Mouse (Mus musculus) left cerebral cortex, postnatal 36 days (tissue): ENCODE measurements at regions not wholly inside any gene's neighbourhood (a gene's known extent, or its start where the extent isn't known, plus 50 kb on each side); places are given as distances from the start of the nearest gene placed in this dataset.

Experiments
- DNase-seq, 2 experiments: peaks; one replicate each; pipeline ENCODE4 v3.0.0; 2021 to 2022; ENCODE audit warnings: low spot score in 2 of 2, mixed read lengths in 1 of 2
- intact Hi-C: fragments of 180-260 bp; cut with DNase I; formaldehyde crosslinking; loops from one replicate; pipeline ENCODE4 v1.15.1; 2025

DNA sequence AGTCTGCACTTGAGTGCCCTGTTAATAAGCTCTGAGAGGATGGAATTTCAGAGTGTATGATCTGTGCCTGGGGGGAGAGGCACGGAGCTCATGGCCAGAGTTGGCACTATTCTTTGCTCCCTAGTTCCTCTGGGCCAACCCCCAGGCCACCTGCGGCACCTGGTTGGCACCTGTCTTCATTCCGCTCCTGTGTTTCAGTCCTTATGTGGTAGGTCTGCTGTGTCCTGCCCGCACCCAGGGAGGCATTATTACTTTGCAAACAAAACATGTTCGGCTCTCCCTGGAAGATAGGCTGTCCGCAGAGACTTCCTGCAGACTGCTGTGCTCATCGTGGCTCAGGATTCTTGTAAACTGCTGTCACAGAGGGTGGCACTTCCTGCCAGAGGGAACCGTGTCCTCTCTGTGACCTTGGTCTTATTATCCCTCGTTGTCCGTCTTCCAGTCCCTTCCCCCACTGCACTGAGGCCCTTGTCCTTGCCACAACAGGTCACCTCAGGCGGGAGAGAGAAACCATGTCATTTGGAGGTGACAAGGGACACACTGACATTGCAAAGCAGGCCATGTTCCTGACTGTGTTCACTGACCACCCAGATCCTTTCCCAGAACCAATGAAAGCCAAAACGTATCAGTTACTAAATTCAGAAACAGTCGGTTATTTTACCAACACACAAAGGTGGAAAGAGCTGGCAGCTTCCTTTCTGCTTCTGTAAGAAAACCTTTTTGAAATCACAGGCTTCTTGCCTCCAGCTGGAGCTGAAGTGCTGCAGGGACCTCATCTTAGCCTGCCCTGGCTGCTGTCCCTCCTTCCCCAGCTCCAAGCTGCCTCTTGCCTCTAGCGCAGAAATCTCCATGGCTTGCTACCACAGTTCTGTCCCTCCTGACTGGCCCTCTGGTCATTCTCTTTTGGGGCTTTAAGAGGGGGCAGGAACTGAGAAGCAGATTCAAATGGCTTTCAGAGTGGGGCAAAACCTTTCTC lies 777.0 kb upstream of the Car8 start:
- intact Hi-C loops = no loop called here
- no peak for DNase-seq

DNA sequence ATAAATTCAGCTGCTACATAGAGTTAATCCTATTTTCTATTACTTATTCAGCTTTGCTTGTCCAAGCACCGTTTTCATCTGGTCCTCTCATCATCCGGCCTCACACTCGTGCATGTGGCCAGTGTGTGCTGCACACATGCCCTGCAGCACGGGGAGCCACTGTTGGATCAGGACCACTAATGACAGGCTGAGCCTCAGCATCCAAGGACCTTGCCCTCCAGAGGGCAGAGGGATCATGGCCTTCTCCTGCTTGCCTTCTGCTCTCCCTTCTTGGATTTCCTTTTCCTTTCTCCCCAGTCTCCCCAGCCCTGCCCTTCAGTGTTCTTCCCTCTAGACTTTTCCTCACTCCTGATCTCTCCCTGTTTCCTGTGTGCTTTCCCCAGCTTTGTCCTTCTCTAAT lies 776.1 kb upstream of the Car8 start:
- intact Hi-C loops = no loop called here
- DNase-seq = no peak

DNA sequence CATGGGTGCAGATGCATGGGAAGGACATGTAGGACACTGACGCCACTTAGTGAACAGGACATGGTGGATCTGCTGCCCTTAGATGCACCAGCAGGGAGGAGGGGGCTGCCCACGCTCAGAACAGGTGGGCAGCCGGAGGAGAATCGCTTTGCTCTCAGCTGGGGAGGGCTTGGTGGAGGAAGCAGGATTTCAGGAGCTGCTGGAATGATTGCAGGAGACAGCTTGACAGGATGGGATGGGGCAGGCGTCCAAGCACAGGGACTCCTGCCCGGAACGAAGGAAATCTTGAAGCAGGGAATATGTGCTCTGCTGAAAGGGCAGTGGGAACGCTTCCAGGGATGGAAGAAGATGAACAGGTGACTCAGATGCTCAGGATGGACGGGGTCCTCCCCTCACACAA lies 773.9 kb upstream of the Car8 start:
- intact Hi-C loops = no loop called here
- no peak for DNase-seq

DNA sequence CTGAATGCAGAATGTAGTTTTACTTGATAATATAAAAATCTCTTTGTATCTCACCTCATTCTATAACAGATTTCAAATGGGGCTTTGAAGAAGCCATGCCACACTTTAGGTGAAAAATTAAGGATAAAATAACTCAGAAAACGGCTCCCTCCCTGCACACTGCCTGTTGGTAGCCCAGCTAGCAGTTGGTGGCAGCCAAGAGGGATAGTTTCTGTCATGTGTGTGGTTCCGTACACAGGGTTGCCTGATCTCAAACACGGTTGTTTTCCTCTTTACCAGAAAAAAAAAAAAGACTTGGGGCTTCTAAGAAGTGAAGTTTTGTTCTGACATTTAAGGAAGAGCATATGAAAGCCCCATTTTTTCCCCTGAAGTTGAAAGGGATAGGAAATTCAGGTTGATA lies 773.1 kb upstream of the Car8 start:
- no peak for DNase-seq
- intact Hi-C loops = no loop called here

DNA sequence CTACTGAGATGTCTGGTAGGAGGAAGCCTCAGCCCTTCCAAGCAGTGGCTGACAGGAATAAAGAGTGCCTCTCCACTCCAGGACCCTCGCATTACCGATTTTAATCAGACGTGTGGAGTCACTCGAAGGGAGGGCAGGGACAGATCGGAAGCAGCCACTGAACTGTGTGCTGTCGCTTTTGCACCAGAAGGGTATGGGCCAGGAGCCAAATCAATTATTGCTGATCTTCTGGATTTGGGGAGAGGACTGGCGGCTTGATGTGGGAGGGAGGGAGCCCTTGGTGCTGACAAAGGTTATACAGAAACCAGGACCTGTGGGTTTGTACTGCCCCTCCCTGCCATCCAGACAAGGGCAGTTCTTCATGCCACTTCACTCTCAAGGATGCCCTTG lies 772.3 kb upstream of the Car8 start:
- intact Hi-C loops = no loop called here
- no peak for DNase-seq

DNA sequence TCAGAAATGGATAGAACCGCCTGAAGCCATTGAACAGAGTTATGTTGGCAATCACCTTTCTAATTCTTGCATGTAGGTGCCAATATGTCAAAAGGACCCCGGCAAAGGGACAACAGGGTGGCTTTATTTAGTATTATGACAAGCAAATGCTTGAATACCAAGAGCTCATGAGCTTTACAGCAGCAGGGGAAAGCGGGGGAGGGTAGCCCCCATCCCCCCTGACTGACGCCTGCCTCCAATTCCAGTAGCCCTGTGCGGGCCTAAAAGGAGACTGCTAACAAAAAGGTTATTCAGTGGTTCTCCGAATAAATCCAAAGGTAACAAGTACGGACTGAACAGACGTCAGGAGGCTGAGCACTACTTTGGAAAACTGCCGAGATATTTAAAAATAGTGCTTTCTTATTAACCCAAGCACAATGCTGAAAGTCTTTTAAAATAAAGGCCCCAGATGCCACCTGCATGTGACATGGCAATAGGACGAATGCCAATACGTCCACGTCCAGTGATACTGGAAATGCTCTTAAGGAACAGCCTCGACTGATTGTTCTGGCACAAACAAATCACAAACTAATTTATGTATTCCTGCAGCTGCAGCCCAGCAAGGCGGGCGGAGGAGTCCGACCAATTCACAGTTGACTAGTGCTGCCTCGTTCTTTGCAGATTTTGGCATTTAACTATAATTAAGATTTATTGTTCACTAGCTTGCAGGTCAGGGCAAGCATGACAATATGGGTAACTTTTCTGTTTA lies 771.7 kb upstream of the Car8 start:
- no peak for DNase-seq
- intact Hi-C loops = no loop called here

DNA sequence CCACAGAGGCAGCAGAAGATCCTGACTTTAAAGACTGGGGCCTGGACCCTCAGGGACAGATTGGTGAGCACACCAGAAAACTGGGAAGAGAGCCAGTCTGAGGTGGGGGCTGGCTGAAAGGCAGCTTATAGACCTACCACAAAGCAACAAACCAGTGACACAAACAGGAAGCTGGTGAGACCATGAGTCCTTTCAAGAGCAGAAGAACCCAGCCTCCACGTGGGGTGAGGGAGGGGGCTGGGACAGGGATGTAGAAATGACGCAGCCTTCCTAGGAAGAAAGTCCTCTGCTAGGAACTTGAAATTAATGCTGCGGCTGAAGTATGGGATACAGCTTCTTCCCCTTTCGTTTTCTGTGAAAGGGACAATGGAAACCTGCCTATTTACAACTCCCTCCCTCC lies 770.8 kb upstream of the Car8 start:
- intact Hi-C loops = no loop called here
- no peak for DNase-seq

DNA sequence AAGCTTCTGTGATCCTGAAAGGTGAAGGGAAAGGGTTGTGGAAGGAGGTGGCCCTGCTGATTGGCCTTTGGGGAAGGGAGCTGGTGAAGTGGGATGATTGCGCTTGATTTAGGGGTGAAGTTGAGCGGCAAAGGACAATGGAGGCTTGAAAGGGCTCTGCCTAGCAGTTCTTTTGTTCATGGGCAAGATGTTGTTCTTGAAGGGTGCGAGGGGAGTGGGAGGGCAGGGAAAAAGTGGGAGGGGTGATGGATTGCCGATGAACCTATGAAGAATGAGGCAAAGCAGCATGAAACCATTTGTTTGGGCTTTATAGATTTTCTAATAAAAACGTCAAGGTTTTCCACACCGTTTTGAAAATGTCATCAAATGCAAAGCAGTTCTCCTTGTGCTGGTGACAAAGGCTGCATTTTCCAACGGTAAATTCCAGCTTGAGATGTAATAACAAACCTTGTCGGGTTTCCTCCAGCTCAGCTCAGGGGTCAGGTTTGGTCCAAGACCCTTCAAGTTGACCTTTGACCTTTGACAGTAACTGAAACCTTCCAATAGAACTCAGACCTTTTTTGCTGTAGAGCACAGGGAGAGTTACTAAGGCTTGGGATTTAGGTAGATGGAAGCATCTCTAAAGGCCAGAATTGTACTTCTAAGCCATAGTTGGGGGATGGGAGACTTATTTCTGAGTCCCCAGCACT lies 767.2 kb upstream of the Car8 start:
- intact Hi-C loops = no loop called here
- DNase-seq = no peak

DNA sequence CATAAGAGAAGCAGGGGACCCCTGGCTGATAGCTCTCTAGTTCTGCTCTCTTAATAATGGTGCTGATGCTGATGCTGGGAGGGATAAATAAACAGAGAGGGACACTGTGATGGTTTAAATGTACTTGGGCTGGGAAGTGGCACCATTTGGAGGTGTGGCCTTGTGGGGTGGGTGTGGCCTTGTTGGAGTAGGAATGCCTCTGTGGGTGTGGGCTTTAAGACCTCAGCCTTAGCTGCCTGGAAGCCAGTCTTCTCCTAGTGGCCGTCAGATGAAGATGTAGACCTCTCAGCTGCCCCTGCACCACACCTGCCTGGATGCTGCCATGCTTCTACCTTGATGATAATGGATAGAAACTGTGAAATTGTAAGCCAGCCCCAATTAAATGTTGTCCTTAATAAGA lies 765.0 kb upstream of the Car8 start:
- intact Hi-C loops = no loop called here
- no peak for DNase-seq

DNA sequence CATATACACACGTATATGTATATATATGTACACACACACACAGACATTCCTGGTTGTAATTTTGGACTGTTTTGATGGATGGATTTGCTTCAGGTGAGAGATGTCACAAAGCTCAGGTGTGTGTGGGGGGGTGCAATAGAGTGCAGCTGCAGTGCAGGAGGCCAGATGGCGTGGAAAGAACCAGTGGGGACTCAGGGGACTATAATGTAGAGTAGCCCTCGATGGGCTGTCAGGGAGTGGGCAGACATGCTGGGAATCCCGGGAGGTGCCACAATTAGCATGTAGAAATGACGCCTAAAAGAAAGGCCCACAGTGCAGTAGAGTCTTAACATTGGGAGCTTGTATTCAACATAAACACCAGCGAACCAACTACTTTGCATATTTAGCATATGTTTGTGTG lies 763.5 kb upstream of the Car8 start:
- DNase-seq = no peak
- intact Hi-C loops = no loop called here

DNA sequence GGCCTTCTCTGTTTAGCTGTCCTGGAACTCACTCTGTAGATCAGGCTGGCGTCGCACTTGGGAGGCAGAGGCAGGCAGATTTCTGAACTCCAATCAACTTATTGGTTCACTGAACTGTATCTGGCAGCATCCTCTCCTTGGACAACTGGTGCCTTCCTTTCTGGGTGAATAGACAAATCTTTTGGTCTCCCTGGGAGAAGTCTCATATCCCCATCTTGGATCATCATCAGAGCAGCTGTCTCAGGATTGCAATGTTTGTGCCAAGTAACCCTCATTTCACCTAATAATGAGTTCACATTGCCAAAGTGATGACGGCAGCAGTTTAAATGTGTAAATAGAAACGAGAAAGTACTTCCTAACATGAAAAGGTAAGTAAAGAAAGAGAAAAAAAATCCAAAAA lies 759.8 kb upstream of the Car8 start:
- intact Hi-C loops = no loop called here
- DNase-seq = no peak

DNA sequence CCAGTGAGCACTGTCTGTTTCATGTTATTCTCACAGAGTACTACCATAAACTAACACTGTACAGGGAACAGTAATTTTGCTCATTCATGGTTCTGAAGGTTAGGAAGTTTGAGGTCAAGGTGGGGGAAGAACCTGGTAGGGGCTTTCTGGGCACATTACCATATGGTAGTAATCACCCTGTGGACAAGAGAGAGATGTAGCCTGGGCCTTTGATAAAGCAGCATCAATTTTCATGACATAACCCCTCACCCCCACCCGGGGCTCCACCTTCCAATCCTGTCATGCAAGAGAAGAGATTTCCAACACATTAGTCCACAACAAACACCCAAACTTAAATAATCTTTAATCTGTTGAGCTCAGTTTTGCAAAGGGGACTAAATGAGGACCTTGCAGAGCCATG lies 753.3 kb upstream of the Car8 start:
- no peak for DNase-seq
- intact Hi-C loops = no loop called here

DNA sequence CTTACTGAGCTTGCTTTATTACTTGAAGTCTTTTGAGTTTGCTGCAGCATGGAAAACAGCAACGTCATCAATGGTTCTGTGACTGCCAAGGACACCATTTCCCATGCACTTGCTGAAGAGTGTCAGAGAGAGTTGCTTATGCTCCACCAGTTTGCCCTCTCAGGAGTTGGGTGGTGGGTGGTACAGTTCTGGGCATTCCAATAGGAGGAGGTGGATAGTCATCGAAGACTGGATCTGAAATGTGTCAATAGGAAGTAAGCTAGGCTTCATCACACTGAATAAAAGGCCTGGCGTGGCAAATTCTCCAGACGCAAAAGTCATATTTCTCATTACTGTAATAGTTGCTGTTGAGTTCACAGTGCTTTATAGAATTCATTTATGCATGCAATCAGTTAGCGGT lies 751.7 kb upstream of the Car8 start:
- intact Hi-C loops = no loop called here
- DNase-seq = no peak

DNA sequence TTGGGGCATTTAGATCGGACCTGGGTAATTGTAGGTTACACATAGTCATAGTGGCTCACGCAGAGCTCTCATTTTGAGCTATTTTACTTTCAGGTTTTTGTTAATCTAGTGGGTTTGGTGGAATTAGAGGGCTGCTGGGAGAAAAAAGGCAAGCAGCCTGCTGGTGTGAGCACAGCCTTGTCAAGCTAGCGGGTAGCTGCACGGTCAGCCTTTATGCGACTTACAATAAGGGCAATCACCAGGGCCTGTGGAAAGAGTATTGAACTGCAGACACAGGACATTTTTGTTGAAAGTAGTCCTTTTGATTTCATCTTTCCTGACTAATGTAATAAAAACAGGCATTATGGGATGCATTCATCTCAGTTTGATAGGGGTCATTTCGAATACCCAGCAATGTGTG lies 750.8 kb upstream of the Car8 start:
- DNase-seq = no peak
- intact Hi-C loops = no loop called here

DNA sequence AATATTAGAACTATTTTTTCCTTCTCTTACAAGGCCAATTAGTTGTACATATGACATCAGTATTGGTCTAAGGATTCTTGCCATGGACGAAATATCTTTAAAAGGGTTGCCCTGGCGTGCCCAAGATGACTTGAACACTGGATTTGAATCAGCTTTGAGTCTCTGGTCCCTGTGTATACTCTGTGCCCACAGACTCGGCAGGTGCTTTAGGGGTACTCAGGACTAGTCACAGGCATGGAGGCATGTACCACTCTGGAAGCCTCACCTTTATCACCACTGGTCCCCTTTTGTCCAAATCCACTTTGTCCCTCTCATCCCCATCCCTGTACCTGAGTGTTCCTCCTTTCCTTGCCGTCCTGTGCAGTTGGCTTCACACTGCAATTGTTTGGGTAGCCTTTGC lies 750.3 kb upstream of the Car8 start:
- no peak for DNase-seq
- intact Hi-C loops = no loop called here

DNA sequence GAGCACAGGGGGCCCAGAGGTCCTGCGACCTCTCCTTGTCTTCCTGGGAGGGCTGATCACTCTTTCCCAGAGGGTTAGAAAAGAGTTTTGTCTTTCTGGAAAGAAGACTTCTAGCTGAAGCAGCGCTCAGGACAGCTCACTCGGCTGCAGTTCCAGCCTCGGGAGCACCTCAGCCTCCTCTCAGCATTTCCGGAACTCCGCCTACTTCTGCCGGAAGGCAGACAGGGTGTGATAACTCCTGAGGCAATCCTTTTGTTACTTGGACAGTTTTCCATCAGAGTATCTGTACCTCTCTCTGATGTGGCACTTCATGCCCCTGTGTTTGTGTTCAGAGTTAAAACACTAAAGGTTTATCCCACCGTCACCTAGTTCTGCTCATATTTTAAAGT lies 749.5 kb upstream of the Car8 start:
- intact Hi-C loops = no loop called here
- no peak for DNase-seq

DNA sequence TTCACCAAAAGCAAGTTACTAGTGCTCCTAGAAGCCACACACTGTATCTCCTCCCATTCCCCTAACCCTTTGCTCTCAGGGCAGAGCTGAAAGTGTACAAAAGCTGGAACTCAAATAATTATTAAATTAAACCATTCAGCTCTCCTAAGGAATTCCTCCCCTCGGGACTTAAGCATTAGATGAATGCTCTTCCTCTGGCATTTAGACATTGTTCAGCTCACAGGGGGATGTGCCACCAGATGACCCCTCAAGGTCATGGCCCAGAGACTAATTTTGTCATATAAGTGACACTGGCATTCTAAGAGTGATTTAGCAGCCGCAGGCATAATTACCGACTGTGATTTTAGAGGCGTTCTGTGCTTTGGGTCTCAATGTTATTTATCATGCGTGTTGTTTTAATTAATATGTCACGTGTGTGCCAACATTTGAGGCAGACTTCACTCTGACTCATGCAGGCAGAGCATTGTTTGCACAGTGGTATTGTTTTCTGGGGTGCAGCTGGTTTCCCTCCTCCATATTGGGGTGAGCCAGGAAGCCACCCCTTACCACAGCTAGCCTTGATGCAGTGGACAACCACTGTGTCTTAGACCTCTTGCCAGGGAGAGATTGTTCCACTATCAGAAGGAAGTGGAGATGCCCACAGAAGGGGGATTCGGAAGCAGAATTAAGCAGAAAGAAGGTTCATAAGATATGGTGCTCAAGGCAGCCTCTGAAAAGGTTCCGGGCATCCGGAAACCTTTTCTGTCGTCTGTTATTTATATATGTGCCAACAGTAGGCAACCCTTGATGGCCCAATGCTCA lies 748.9 kb upstream of the Car8 start:
- intact Hi-C loops = no loop called here
- no peak for DNase-seq

DNA sequence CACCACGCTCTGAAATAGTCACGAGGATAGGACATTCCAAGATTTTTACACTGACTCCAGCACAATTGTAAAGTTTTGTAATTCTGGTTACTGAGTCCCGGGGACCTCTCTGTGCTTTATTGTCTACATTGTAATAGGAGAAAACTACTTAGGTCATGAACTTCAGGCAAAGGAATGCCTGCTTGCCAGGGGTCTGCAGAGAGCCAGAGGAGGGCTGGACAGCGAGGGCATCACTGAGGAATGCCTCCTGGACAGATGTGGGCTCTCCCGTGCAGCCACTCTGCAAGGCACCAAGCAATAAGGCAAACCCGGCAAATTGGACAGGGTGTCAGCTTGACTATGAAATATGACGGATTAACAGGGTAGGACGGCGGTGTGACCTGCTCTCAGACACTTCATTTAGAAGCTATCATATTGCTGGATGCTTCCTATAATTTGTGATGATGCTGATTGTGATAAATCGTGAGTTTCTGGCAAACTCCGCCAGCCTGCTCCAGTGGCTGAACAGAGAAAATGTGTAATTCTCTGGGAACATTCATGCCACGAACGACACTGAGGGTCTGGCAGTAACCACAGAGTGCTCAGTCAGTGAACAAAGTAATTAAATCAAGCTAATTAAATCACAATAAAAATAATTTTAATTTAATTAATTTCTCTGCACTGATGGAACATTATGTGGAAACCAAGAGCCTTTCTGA lies 747.7 kb upstream of the Car8 start:
- intact Hi-C loops = no loop called here
- no peak for DNase-seq

DNA sequence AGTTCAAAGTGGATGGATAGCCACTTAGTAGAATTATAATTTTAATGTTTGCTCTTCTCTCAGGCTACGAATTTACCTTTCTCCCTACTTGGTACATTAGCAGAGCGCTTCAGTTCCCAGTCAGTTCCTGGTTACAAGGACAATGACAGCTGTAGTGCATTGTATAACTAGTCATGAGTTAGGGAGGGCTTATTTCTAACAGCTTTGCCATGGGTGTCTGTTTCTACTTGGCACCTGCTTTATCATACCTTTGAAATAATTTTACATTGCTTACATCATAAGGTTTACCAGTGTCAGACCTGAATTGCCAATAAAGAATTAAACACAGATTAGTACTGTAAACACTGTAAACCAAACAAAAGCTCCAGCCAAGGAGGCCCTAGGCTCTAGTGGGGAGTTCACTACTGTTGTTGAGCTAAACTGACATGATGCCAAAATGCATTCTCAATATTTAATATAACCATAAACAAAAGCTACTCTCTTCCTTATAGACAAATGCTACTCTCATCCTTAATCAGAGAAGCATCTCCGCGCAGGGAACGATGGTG lies 745.3 kb upstream of the Car8 start:
- intact Hi-C loops = no loop called here
- DNase-seq = no peak
